Mouse (Mus musculus): Measurements from ENCODE around the gene Ralgapa2.
A peak's percentile ranks its signal among the peaks of the same experiment; 100 is the strongest.

Gene Ralgapa2

DNA sequence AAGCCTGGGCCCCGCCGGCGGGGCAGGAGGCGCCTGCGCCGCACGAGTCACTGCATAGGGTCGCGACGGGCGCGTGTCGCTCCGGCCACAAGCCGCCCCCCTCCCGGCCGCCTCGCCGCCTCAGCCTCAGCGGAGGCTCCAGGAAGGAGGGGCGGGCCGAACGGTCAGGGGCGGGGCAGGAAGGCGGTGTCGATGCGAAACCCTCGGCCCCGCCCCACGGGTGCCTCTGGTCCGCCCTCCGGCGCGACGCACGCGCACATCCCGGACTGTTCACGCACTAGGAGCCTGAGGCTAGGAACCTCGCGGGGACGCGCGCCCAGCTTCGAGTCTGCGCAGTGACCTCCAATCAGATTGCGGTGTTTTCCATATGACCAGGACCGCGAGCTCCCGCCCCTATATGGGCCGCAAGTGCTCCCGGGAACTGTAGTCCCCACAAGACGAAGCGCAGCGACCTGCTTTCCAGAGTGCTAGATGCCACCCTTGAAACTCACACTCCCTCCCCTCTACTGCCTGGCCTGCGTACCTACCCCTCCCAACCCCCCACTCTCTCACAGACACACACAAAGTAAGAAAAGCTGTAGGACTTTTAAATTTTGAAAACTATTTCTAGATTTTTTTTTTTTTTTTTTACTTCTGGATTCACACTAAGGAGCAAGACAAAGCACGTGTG, at the start of gene Ralgapa2:
Gene Ralgapa2 (minus strand): TSS at position 434 of the 670 bp plus-strand sequence.
- peak; percentile 99 for DNase-seq (ENCODE audit: low spot score)

DNA sequence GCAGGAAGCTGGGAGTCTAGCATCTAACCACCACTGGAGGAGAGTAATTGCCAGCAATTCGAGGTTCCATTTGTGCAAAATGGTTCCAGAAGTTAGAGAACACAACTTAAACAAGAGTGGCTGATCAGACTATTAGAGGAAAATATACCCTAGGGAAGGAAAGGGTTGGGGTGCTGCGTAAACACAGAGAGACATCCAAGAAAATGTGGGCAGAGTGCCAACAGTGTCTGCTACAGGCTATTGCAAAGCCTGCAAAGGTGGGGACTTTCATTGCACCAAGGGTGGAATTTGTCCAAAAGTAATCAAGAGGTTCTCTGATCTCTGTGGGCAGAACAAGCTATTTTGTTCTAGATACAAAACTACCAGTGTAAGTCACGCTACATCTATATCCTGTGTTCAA, 49.4 kb upstream of the Ralgapa2 start:
- DNase-seq (ENCODE audit: low spot score), result no peak

DNA sequence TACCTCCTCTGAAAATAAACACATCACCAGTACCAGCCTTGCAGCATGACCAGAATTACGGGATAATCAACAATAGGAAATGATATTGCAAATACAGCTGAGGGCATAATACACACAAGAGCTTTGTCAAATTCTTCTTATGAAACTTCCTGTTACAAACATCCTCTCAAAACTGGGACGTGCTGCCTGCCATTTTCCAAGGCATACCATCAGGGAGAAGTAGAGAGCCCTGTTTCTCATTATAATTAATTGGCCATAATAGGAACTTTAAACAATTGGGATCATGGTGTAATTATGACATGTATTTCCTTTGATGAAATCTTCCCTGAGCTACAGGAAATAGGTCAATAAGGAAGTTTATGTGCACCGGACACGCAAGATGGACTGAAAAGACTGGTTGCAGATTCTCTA, 48.5 kb upstream of the Ralgapa2 start:
- DNase-seq (ENCODE audit: low spot score), result no peak

DNA sequence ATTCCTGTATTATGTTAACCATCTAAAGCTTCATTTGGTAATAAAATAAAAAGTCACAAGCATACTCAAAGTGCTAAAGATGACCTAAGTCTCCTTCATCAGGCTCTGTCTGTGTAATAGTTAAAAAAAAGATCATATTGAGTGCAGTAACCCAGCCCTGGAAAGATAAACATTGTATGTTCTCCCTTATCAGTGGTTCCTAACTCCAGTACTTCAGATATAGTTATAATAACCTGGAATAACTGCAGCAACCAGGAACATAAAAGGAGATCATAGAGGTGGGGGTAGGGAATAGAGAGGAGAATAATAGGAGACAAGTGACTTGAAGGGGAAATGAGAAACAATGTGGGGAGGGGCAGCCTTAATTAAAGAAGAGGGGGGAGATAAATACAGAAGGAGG, 44.0 kb upstream of the Ralgapa2 start:
- DNase-seq (ENCODE audit: low spot score), result no peak

DNA sequence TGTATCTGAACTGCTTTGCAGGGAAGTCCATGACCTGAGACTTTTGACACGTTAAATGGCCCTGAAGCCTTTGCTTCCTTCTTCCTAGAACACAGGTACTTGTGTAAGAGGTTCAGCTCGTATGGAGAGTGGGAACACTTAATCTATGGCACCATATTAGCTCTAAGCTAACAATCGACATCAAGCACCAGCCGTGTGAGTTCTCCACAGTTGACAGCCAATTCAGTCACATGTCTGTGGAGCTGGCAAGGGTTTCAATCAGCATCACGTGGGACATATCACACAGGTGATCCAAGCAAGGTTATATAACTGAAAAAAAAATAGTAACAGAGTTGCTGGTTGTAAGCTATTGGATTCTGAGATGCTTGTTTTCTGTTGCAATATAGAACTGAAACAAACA, 43.2 kb upstream of the Ralgapa2 start:
- DNase-seq (ENCODE audit: low spot score), result no peak

DNA sequence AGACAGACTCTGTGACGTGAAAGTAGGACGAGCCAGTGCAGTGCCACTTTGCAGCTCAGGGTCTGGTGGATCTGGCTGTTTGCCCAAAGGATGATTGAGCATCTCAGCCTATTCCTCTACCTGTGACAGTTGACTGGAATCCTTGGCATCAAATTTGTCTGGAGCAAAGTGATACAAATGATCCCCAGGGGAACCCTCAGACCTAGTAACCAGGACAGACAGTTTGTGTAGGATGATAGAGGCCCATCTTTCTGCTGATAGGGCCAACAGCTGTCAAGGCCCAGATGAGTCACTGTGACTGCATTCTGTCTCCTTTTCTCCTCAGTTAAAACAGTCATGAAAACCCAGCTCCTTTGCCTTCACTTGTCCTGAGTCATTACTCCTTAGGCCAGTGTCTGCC, 41.6 kb upstream of the Ralgapa2 start:
- DNase-seq (ENCODE audit: low spot score), result no peak

DNA sequence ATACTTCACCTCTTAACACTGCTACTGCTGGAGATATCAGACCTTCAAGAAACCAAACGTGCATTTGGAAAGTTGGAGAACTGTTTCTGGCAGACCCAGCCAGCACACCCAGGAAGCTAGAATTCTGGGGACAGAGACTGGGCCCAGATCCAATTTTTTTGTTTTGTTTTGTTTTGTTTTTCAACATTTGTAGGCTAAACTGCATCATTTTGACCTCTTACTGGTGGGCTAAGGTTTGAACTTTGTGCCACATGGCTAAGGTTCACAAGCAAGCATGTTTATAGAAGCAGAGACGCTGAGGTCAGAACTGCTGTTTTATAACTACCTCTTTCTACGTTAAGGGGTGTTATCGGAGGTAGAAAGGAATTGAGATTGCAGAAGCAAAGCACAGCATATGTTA, 39.7 kb upstream of the Ralgapa2 start:
- DNase-seq (ENCODE audit: low spot score), result no peak

DNA sequence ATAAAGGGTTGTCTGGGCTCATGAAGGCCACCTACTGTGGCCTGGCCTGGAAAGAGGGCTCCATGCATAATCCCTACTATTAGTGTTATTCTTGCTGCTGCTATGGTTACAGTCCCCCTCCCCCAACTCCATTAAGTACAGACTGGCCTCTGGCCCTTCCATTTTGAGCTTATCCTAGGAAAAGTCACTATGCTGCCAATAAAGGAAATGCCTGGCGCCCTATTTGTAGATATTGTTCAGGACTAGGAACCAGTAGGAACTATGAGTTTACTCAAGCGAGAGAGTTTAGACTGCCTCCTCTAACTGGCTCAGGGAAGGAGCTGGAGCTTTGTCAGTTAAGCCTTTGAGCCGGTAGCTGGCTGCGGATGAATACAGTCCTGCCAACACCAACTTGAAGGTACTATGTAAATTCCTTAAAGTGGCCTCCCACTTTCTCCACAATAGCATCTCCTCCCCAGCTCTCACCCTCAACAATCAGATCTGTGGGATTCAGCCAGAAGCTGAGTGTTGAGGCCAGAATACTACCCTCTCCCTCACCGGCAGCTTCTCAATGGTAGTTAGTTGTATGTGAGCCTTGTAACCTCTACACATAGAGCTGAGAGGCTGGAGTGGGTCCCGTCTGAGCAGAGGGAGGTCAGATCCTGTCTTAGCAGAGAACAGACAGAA, 37.1 kb upstream of the Ralgapa2 start:
- no peak for DNase-seq (ENCODE audit: low spot score)

DNA sequence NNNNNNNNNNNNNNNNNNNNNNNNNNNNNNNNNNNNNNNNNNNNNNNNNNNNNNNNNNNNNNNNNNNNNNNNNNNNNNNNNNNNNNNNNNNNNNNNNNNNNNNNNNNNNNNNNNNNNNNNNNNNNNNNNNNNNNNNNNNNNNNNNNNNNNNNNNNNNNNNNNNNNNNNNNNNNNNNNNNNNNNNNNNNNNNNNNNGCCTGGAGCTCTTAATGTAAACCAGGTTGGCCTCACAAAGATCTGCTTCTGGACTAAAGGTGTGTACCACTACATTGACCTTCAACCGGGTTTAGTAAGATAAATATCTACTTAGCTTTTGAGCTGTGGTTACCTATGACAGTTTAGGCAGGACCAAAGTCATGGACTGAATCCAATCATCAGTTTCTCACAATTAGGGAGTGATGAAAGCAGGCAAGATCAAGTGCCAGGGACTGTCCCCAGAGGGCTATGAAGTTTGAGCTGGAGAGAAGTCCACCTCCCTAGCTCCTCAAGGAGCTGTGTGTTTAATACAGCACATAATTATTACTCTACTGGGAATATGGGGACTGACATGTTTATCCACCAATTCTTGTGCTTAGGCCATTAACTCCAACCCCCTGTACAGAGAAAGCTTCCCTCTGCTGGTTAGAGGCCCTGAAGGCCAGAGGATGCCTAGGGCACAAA, 32.1 kb upstream of the Ralgapa2 start:
- no peak for DNase-seq (ENCODE audit: low spot score)

DNA sequence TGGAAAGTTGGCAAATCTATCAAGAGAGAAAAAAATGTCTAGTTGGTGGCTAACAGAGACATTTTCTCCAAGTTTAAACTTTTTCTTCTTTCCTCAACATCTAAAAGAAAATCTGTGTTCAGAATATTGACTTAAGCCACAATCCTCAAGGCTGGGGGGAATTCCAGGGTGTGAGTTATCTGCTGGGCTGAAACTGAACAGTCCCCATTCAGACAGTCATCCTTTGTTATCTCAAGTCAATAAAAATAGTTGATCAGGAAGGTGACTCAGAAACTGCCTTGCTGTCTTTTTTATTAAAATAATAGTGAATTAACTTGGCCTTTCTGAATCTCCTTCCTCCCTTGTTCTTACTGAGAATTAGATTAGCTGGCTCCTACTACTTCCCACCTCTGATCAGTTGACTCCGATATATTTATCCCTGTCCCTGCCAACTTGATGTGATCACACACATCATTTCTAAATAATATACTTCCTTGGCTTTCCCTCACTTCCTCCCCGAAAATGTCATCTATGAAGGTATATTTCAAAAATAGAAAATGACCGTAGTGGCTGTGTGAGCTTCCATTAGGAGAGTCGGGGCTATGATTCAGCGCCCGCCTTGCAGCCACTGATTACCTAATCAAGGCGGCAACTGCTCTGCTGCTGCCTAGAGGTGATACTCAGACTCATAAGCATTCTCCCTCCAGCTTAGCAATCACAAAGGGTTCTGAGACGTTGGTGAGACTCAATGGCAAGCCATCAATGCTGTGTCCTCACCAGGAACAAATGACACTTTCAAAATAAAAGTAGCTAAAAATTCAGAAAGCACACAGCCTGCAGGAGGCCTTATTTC, 21.2 kb upstream of the Ralgapa2 start:
- DNase-seq (ENCODE audit: low spot score), result no peak

DNA sequence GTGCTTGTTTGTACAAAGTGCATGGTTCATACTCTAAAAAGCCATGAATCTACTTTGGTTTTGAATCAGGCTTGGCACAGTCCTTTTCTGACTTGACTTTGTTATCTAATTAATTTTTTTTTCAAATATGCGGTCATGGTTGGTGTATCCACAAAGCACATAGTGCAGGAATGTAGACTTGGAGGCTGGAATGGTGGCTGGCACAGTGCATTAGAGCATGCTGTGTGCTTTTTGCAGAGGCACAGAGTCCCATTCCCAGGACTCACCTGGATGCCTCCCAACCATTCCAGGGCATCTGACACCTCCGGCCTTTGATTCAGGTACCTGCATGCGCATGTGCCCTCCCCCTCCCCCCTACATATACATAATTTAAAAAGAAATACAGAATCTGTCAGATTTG, 20.3 kb upstream of the Ralgapa2 start:
- no peak for DNase-seq (ENCODE audit: low spot score)

DNA sequence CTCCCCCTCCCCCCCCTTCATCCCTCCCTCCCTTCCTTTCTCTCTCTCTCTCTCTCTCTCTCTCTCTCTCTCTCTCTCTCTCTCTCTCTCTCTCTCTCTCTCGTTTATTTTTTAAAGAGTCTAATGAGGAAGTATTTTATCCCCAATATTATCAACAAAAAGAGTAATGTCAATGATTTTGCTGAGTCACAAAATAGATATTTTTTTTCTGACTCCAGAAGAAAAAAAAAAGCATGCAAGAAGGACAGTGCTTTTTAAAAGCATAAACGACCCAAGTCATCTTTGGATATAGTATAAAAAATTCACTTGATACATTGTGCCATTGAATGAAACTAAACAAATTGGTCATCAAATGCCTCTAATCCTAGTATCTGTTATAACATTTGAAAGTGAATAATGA, 13.3 kb upstream of the Ralgapa2 start:
- no peak for DNase-seq (ENCODE audit: low spot score)

DNA sequence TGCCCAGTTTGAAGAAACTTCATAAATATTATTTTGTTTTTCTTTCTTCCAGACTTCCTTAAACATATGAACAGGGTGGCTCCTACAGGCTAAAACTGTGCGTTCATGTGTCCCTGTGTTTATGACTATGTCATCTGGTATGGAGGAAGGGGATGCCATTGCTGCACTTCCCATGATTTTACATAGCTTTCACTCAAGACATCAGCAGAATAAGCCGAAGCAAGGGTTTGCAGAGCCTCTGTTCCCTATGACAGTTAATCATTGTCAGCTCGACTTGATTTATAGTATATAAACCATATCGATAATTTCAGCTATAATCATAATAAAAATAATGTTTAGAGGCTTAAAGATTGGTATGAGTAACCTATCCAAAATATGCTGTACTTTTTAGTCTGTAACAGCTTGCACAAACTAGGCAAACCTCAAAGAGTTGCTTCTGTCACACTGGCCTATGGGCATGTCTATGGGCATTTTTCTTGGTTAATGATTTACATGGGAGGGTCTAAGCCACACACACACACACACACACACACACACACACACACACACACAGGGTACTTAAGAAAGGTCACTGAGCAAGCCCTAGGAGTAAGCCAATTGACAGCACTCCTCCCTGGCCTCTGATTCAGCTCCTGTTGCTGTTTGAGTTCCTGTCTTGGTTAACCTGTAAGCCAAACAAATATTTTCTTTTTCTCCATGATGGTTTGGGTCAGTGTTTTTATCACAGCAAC, 12.7 kb upstream of the Ralgapa2 start:
- DNase-seq (ENCODE audit: low spot score), result no peak

DNA sequence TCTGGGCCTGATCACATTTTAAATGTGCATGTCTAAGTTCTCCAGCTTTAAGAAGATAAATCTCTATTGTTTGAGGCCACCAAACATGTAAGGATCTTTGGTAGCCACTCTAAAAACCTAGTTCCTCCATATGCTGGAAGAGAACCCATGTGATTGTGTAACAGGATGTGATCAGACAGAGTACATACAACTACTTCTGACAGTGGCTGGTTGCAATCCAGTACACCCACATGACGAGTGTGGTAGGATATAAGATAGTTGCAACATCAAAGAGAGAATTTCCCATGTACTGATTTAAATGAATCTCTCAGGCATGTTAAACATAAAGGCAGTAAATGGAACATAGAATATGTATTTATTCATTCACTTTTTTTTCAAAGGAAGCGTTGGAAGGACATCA, 4.8 kb upstream of the Ralgapa2 start:
- no peak for DNase-seq (ENCODE audit: low spot score)

DNA sequence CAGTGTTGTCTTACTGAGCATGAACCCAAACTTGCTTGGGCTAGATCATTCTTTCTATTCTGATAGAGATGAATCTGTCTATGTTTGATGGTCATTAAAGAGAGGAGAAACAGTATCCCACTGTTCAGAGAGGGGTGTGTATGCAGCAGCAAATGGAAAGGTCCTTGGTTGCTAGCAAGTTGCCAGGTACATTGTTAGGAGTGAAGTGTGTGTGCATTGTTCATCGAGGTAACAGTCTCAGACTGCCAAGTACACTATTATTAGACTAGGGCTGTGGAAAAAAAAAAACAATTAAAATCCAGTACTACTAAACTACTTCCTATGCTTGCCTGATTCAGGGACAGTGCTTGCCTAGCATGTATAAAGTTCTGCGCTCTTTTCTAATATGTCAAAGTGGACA, 2.9 kb upstream of the Ralgapa2 start:
- DNase-seq (ENCODE audit: low spot score), result no peak

DNA sequence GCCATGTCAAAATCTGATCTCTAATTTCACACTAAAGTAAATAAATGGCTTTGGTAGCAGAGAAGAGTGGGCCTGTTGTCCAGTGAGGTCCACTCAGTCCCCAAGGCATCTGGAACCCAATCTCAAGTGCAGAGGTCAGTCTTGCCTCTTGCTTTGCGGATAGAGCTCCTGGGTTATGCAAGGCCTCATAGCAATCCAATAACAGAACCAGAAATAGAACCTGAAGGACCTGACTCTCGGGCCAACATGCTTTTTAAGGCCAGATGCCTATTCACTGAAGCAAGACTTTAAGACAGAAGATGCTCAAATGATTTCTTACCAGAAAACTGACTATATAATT, 407 bp upstream of the Ralgapa2 start:
- DNase-seq (ENCODE audit: low spot score), result no peak

DNA sequence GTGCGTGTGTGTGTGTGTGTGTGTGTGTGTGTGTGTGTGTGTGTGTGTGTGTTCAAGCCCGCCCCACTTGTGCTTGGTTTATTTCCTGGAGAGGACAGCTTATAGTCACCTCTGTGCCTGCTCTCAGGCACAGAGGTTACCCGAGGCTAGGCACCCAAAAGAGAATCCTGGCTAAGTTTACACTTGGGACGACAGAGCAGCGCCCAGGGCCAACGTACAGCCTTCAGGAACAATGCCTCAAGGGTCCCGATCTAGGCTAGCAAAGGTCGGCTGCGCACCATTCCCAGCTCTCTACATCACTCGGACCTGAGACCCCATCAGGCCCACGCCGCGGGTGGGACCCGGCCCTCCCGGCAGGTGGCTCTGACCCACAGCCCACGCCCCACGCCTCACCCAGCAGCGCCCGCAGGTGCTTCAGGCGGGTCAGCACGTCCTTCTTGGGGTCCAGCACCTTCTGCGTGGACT, 711 bp downstream of the Ralgapa2 start:
- peak; percentile 57 for DNase-seq (ENCODE audit: low spot score)

DNA sequence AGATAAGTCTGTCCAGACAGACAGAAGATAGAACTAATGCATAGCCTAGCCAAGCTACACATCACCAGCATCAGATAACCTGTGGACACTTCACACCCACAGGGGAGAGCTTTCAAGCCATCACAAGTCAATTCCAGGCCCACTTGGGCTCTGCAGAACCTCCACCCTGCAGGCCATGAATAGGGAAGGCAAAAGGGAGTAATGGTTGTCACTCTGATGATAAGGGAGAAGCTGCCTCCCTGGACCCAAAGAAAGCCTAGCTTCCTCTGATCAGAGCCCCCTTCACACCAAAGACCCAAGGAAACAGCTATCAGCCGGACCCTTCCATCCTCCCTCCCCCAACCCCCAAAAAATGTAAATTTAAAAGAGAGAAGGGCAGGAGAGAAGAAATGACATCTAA, 1.4 kb downstream of the Ralgapa2 start:
- no peak for DNase-seq (ENCODE audit: low spot score)

DNA sequence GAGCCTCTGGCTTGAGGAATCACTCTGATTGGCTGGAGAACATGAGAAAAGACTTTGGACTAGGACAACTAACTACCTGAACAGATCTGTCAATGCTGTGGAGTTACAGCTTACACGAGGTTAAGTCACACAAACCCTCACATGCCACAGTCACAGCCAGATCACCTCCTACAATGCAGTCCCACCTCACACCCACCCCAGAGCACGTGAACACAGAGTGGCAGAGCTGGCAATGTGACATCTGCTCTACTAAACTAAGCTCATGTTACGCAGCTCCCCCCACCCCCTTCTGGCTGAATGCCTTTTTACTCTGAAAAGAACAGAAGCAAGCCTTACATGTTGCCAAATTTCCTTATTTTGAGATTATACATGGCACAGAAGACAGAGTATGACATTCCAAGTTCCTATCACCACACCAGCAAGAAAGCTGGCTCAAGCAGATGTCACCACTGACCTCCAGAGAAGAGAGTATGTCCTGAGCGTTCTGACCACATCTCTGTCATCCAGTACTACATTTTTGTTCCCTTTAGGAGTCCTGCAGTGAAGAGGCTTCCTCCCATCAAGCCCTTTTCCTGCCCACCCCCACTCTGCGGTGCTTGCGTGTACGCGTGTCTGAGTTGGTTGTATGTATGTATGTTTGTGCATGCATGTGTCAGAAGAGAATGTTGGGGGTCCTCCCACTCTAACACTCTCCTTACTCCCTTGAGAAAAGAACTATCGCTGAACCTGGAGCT, 9.4 kb downstream of the Ralgapa2 start:
- no peak for DNase-seq (ENCODE audit: low spot score)

DNA sequence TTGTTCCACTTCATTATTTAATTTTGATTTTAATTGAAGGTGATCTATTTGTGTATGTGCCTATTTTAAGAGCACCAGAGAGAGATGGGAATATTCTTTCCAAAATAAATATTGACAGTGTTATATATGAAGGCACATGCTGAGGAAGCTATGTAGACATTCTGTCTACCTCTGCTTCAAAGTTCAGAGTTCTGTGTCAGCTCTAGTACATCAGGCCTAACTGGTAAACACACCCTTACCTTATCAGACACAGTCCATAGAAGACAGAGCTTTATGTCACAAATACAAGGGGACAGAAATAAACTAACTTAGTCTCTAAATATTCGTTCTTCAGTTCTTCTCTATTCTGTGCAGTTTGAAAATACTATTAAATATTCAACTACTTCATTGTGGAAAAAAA, 12.1 kb downstream of the Ralgapa2 start:
- no peak for DNase-seq (ENCODE audit: low spot score)

DNA sequence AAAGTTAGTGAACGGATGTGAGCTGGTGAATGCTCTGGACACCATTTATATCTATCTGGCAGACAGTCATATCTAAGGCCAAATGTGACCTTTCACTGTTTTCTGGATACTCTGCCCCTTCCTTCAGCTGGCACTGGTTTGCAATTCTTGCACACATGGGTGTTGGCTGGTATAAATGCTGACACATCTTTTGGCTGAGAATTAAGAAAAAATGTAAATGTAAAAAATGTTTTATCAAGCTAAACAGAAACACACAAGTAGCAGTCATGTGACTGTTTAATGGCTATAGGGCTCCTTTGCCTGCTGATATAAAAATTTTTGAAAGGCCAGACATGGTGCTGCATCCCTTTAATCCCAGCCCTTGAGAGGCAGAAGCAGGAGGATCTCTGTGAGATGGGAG, 13.0 kb downstream of the Ralgapa2 start:
- DNase-seq (ENCODE audit: low spot score), result no peak
